Mouse (Mus musculus) neutrophil, adult 5-6 weeks (primary cell): ENCODE measurements around the gene Rbms3. TPM values are rescaled to one million over a fixed set of nuclear protein-coding genes. Genes with fewer than 3 reads are reported as not detected.

ENCODE experiments used
- ATAC-seq: fragments of 151-379, 151-347 bp; 2 replicates; pipeline ENCODE4 v1.8.0; 2017; ENCODE audit warnings: mild to moderate bottlenecking, moderate TSS enrichment; ENCODE audit not compliant: insufficient number of reproducible peaks, poor library complexity, low FRiP score, severe bottlenecking; ENCODE audit errors: extremely low read depth
- total RNA-seq: library from RNA; stranded (forward); fragments of 200-1000 nt; gene quantifications from 2 replicates; pipeline ENCODE4 v1.2.3, GENCODE M21; 2017

Rbms3 gene
- total RNA-seq, 1 experiment from 2014 or later, result not detected

- no peak for ATAC-seq
Measured at GRCm38 (mm10) chr9:117216026-117216755, 413.5 kb downstream of the Rbms3 start.

GRCm38 (mm10) chr9:117212023-117212422 is 417.7 kb downstream of the Rbms3 start:
- no peak for ATAC-seq

DNA sequence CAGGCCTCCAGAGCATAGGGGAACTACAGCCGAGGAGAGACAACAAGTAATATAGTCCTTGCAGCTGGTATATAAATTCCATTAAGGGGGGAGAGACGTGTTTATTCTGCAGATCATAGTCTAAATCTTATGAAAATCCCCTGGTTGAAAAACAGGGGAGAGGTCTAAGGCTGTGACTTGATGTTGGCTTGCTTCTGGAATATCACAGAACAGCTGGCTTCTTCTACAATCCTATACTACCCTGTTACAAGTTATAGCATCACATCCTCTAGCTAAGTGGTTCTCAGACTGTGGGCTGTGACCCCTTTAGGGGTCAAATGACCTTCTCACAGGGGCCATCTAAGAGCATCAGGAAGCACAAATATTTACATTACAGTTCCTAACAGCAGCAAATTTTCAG is 419.4 kb downstream of the Rbms3 start:
- no peak for ATAC-seq

GRCm38 (mm10) chr9:117205395-117205794 is 424.3 kb downstream of the Rbms3 start:
- no peak for ATAC-seq

GRCm38 (mm10) chr9:117200067-117200658 is 429.6 kb downstream of the Rbms3 start:
- no peak for ATAC-seq

DNA sequence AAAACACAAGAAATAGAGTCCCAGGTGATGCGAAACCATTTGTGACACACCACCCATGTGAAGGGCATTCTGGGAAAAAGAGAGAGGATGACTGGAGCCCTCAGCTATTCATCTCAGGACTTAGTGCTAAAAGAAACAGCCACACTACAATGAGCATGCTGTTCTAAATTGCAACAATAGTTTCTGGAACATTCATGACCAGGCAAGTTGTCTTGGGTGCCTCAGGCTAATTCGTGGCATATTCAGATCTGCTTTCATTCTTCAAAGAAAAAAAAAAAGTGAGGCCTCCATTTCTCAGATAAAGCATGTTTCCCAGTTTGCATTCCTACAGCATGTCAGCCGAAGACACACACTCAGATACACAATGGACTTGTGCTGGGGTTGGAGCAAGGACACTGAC is 432.2 kb downstream of the Rbms3 start:
- no peak for ATAC-seq

GRCm38 (mm10) chr9:117192565-117193540 is 436.9 kb downstream of the Rbms3 start:
- ATAC-seq, result no peak

DNA sequence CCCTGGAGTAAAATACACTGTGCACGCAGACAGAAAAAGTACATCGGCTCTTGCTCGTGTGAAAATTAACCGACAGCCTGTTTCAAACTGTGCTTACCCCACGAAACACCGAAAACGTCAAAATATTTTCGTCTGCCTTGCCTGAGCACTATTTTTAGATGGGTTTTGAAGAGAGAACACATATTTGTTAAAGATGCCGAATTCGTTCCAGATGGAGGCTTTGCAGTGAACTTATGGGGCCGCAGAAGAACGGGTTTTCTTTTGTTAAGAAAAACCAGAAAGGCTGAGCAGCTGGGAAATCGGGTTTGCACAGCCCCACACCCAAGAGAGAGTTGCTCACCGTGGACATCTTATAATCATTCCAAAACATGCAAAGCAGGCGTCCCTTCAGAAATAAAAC is 437.6 kb downstream of the Rbms3 start:
- no peak for ATAC-seq

- no peak for ATAC-seq
Measured at GRCm38 (mm10) chr9:117188406-117188805, 441.3 kb downstream of the Rbms3 start.

DNA sequence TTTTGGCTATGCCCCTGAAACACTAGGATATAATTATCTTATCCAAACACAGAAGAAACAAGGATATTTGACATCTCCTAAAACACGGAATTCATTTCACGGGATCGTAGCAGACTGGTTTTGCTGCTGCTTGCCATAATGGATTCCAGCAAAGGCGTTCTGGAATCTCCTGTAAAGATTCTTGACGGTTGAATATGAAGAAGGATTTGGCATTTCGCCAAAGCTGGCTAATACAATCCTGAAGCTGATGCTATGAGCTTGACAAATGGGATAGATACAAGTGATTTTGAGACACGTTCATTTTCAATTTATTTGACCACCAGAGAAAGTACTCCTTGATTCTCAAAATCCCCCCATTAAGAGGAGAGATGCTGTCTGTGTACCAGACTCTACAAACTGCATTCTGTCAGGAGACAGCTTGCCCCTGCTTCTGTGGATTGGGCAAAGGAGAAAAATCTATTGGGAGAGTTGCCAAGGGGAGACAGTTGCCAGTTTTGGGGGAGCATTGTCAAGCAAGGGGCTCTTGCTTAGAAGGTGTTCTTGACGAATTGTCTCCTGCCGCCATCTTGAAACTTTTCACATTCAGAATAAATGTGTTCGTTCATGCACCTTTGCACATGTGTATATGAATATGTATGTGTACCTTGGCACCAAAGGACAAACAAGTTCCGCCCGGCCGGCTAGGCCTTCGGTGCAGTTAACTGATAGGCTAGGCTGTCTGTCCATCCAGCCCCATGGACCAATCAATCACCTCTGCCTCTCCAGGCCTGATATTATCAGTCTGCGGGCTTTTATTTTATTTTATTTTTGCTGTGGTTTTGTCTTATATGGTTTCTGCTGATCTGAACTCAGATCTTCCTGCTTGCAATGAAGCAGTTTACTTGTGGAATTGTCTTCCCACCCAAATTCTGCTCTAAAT is 442.3 kb downstream of the Rbms3 start:
- ATAC-seq, result no peak

DNA sequence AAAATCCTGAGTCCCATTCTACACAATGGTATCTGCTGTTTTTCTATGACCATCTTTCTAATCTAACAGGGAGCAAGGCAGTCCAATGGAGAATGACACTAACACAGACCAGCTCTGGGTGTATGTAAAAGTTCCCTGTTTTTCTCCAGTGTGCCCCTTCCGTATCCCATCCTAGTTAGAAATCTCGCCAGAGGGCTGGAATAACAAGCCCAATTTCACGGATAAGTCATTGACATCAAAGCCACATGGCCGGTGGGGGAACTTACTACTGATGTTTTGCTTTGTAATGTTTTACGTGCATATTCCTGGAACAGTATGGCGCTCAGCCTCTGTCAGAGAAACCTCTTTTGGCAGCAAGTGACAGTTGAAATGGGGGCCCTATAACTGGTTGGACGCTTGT is 449.1 kb downstream of the Rbms3 start:
- no peak for ATAC-seq

DNA sequence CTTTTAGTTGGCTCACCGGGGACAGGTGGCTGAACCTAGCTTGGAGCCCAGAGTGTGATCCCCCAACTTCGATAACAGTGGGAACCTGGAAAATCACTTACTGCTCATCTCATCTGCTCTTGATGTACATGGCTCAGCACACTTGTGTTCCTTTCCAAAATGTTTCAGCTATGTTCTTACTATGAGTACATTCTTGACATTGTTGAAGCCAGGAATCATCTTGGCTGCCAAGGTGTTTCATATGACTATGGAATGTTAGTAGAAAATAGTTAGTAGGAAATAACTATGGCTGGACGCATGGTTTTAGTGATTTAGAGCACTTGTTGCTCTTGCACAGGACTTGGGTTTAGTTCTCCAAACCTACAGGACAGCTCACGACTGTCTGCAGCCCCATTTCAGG is 451.3 kb downstream of the Rbms3 start:
- ATAC-seq, result no peak

- ATAC-seq, result no peak
Measured at GRCm38 (mm10) chr9:117172526-117172925, 457.2 kb downstream of the Rbms3 start.

DNA sequence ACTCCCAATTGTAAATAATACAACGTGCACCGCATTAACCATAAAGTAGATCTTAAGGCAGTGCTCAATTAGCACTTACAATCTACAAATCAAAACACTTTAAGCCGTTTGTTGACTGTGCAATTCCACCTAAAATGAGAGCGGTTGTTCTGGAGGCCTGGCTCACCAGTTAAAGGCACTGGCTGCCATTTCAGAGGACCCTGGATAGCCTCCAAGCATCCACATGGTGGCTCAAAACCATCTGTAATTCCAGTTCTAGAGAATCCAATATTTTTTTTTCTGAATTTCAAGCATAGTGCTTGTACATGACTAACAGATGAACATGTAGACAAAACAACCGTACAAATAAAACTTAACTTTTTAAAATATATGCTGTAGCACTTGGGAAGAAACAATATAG is 460.5 kb downstream of the Rbms3 start:
- no peak for ATAC-seq

DNA sequence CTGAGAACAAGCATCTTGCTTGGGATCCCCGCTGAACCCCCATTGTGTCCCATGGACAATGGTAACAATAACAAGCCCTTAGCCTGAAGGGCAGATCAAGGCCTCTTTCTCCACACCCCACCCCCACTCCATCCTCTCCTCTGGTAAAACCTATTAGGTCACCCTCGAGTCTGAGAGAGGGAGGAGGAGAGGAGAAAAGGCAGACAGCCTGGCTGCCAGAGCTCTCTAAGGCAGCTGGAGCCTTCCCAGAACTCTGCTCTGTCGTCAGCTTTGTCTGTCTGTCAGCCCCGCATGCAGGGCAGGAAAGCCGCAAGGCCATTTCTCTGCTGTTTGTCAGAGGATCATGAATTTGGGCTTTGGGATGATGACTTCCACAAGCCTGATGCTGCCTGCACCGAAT is 466.6 kb downstream of the Rbms3 start:
- ATAC-seq, result no peak

- ATAC-seq, result no peak
Measured at GRCm38 (mm10) chr9:117161150-117161549, 468.6 kb downstream of the Rbms3 start.

DNA sequence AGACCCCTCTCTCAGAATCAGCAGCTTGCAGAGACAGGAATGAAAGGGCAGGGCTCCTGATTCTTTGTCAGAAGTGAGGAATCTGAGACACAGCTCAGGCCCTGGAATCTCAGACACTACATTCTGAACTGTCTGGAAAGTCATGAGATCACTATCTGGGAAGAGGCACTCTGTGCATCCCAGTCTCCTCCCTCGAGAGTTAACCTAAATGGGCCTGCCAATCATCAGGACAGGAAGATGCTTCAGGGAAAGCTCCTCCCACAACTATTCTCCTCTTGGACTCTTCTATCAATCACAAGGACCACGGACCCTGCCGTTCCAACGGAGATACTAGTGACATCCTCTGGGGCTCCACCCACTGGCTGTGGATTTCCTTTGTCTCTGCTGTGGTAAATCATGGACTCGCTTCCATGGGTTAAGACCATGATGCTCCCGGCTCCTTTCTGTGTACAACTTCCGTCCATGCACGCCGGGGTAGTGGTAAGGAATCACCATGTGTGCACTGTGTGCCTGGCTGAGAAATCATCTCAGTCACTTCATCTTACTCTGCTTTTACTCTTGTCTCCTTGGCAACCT is 473.3 kb downstream of the Rbms3 start:
- ATAC-seq, result no peak

DNA sequence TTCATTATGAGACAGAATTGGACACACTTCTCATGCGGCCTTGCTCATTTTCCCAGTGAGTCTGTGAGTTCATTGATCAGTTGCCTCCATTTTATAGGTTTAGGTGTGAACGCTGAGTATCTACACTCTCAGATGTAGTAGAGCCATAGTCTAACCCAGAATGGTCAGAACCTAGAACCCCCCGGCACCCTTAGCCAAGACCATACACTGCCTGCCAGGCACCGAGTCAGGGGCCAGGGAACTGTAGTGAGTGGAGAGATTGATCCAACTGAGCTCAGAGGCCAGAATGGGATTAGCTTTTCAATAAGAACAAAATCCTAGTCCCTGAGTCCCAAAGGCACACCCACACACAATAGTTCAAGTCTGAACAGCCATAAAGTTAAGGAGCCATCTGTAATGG is 475.1 kb downstream of the Rbms3 start:
- no peak for ATAC-seq
